Mouse (Mus musculus): ENCODE measurements around the gene Zfp866.

- TF ChIP-seq MAZ (IDR thresholded peaks at IDR 0.05; ENCODE audit: low read depth, low read length) = no peak
- no peak for TF ChIP-seq RCOR1 (IDR thresholded peaks at IDR 0.05; ENCODE audit: low read depth, low read length)
- TF ChIP-seq POLR2A (IDR thresholded peaks at IDR 0.05; ENCODE audit: control insufficient read depth in 1 of 2, insufficient read depth in 1 of 2, low read depth in 1 of 2, low read length in 2 of 2, poor library complexity in 1 of 2) = no peak
- TF ChIP-seq MEF2A (IDR thresholded peaks at IDR 0.05; ENCODE audit: extremely low read depth, insufficient replicate concordance, low read depth, low read length, poor library complexity, severe bottlenecking) = no peak
- TF ChIP-seq CTCF (IDR thresholded peaks at IDR 0.05 in 2 of 3, conservative IDR thresholded peaks at IDR 0.05 in 1 of 3; ENCODE audit: control insufficient read depth in 1 of 3, insufficient read depth in 1 of 3, low read depth in 2 of 3, low read length in 3 of 3, poor library complexity in 1 of 3, severe bottlenecking in 1 of 3) = no peak
- TF ChIP-seq MAX (IDR thresholded peaks at IDR 0.05; ENCODE audit: low read length) = no peak
- TF ChIP-seq HCFC1 (IDR thresholded peaks at IDR 0.05; ENCODE audit: low read depth, low read length) = no peak
Observed at GRCm38 (mm10) chr8:69789105-69789504, 1.9 kb downstream of the Zfp866 start.

Data from MEL (cell line).